Mouse (Mus musculus): ENCODE measurements around the gene Ppp1r12b.

Gene Ppp1r12b

GRCm38 (mm10) chr1:134721486-134721885, 234.3 kb downstream of the Ppp1r12b start:
- DNase-seq (ENCODE audit: low spot score) = no peak

- DNase-seq (ENCODE audit: low spot score) = no peak
These were observed 235.9 kb downstream of the Ppp1r12b start for GRCm38 (mm10) chr1:134719718-134720304.

- no peak for DNase-seq (ENCODE audit: low spot score)
These were observed 240.7 kb downstream of the Ppp1r12b start for GRCm38 (mm10) chr1:134715092-134715491.

GRCm38 (mm10) chr1:134714166-134714565, 241.6 kb downstream of the Ppp1r12b start:
- DNase-seq (ENCODE audit: low spot score) = no peak

- DNase-seq (ENCODE audit: low spot score) = peak; percentile 63
These were observed 242.2 kb downstream of the Ppp1r12b start for GRCm38 (mm10) chr1:134713421-134713969.

GRCm38 (mm10) chr1:134712781-134713299, 242.9 kb downstream of the Ppp1r12b start:
- no peak for DNase-seq (ENCODE audit: low spot score)

GRCm38 (mm10) chr1:134711653-134712052, 244.1 kb downstream of the Ppp1r12b start:
- no peak for DNase-seq (ENCODE audit: low spot score)

- no peak for DNase-seq (ENCODE audit: low spot score)
These were observed 244.7 kb downstream of the Ppp1r12b start for GRCm38 (mm10) chr1:134711061-134711460.

GRCm38 (mm10) chr1:134709411-134710306, 246.1 kb downstream of the Ppp1r12b start:
- DNase-seq (ENCODE audit: low spot score) = no peak

GRCm38 (mm10) chr1:134708801-134709385, 246.8 kb downstream of the Ppp1r12b start:
- peak; percentile 64 for DNase-seq (ENCODE audit: low spot score)

- DNase-seq (ENCODE audit: low spot score) = no peak
These were observed 247.5 kb downstream of the Ppp1r12b start for GRCm38 (mm10) chr1:134708274-134708673.

- DNase-seq (ENCODE audit: low spot score) = no peak
These were observed 248.2 kb downstream of the Ppp1r12b start for GRCm38 (mm10) chr1:134707516-134707915.

GRCm38 (mm10) chr1:134706549-134706948, 249.2 kb downstream of the Ppp1r12b start:
- no peak for DNase-seq (ENCODE audit: low spot score)
